Mouse (Mus musculus): Measurements from ENCODE around the gene Kmt5b. TPM values are rescaled to one million over a fixed set of nuclear protein-coding genes. Genes with fewer than 3 reads are reported as not detected.

The Kmt5b gene
- total and polyA plus RNA-seq, 3 experiments: 14.9 to 23.9 TPM; not detected in 1

DNA sequence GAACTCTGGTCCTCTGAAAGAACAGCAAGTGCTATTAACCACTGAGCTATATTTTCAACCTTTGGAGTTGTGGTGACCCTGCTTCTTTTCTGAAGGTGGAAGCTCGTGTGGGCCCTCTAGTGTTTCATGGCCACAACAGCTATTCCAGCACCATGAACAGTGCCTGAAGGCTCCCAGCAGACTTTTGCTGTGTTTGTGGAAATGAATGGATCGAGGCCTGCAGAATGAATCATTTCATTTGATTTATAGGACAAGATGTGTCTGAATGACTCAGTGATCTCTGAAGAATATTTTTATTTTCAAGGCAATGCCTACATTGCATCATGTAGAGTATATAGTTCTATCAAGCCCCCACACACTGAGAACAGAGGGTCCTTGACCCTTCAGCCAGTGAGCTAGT lies 6.9 kb downstream of the Kmt5b start:
- Histone ChIP-seq H3K9ac (ENCODE audit: control insufficient read depth, low read depth, low read length, poor library complexity, severe bottlenecking) (no peak overlapping the region), H3K79me2 (ENCODE audit: control insufficient read depth, insufficient read depth, low read length, poor library complexity) (peaks cover 51% of the 10 kb centered on the region), H3K27ac (ENCODE audit: control insufficient read depth, low read depth, low read length) (no peak overlapping the region), H3K4me3 (ENCODE audit: control insufficient read depth in 1 of 2, insufficient read depth in 1 of 2, low read depth in 2 of 2, low read length in 2 of 2) (no peak overlapping the region), H3K4me1 (ENCODE audit: control insufficient read depth in 1 of 2, insufficient read depth in 2 of 2, low read length in 2 of 2) (peaks cover 2 to 5% of the 10 kb centered on the region in 2 experiments; a peak in 2 of 4 replicates), H3K27me3 (ENCODE audit: control insufficient read depth in 1 of 2, insufficient read depth in 2 of 2, low read length in 2 of 2) (no peaks in the 10 kb centered on the region), H3K36me3 (ENCODE audit: control insufficient read depth in 1 of 2, insufficient read depth in 2 of 2, low read length in 2 of 2) (no peaks in the 10 kb centered on the region; a peak in 1 of 4 replicates), H3K9me3 (replicated peaks; ENCODE audit: insufficient read depth, low read length) (no peaks in the 10 kb centered on the region)
- DNase-seq (ENCODE audit: low read depth, low spot score): peak; percentile 57
- TF ChIP-seq SIN3A (IDR thresholded peaks at IDR 0.05; ENCODE audit: low read length) (peak; percentile 42; the same call in 1 of the 2 replicates), RAD21 (IDR thresholded peaks at IDR 0.05; ENCODE audit: low read depth, low read length) (peak; percentile 48), ZC3H11A (IDR thresholded peaks at IDR 0.05; ENCODE audit: low read depth, low read length) (peak; percentile 26; the same call in 1 of the 2 replicates), MXI1 (IDR thresholded peaks at IDR 0.05; ENCODE audit: low read depth, low read length) (no peak), CTCF (IDR thresholded peaks at IDR 0.05 in 2 of 3, conservative IDR thresholded peaks at IDR 0.05 in 1 of 3; ENCODE audit: control insufficient read depth in 1 of 3, insufficient read depth in 1 of 3, low read depth in 2 of 3, low read length in 3 of 3, poor library complexity in 1 of 3, severe bottlenecking in 1 of 3) (peak; percentile 44 to 69 (median 64)), TBP (IDR thresholded peaks at IDR 0.05; ENCODE audit: low read depth, low read length) (no peak), SMC3 (IDR thresholded peaks at IDR 0.05; ENCODE audit: low read depth, low read length) (peak; percentile 54)

DNA sequence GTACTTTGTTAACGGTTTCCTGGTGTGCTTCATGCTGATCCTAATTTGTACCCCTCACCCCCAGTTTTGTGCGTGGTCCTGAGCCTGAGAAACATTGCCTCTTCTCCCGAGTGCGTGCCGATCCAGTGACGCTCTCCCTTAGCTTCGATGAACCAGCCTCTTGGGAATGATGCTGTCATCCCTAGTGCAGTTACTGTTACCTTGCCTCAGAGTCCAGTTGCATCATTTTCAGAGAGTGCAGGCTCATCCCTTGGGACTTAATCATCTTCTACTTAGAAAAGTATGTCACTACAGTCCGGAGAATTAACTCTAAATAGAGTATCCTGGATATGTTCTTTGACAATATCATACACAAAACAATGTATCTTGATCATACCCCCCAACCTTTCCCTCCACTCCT lies 11.5 kb downstream of the Kmt5b start:
- H3K79me2 ChIP-seq (ENCODE audit: control insufficient read depth, insufficient read depth, low read length, poor library complexity): peaks cover 22% of the 10 kb centered on the region
- no peak overlapping the region for H3K4me3 ChIP-seq (ENCODE audit: control insufficient read depth in 1 of 2, insufficient read depth in 1 of 2, low read depth in 2 of 2, low read length in 2 of 2)
- H3K36me3 ChIP-seq (ENCODE audit: control insufficient read depth in 1 of 2, insufficient read depth in 2 of 2, low read length in 2 of 2): peaks cover 0 to 3% of the 10 kb centered on the region in 2 experiments; a peak in 3 of 4 replicates
- no peak overlapping the region for H3K27ac ChIP-seq (ENCODE audit: control insufficient read depth, low read depth, low read length)
- H3K27me3 ChIP-seq (ENCODE audit: control insufficient read depth in 1 of 2, insufficient read depth in 2 of 2, low read length in 2 of 2): no peaks in the 10 kb centered on the region
- no peak overlapping the region for H3K9ac ChIP-seq (ENCODE audit: control insufficient read depth, low read depth, low read length, poor library complexity, severe bottlenecking)
- no peak for DNase-seq (ENCODE audit: low read depth, low spot score)
- no peaks in the 10 kb centered on the region for H3K9me3 ChIP-seq (replicated peaks; ENCODE audit: insufficient read depth, low read length)
- peaks cover 0 to 2% of the 10 kb centered on the region in 2 experiments; a peak in 1 of 4 replicates for H3K4me1 ChIP-seq (ENCODE audit: control insufficient read depth in 1 of 2, insufficient read depth in 2 of 2, low read length in 2 of 2)
- TF ChIP-seq MYB (IDR thresholded peaks at IDR 0.05; ENCODE audit: low read depth, low read length) (no peak), MEF2A (IDR thresholded peaks at IDR 0.05; ENCODE audit: extremely low read depth, insufficient replicate concordance, low read depth, low read length, poor library complexity, severe bottlenecking) (no peak), ZKSCAN1 (IDR thresholded peaks at IDR 0.05; ENCODE audit: low read depth, low read length) (no peak)

DNA sequence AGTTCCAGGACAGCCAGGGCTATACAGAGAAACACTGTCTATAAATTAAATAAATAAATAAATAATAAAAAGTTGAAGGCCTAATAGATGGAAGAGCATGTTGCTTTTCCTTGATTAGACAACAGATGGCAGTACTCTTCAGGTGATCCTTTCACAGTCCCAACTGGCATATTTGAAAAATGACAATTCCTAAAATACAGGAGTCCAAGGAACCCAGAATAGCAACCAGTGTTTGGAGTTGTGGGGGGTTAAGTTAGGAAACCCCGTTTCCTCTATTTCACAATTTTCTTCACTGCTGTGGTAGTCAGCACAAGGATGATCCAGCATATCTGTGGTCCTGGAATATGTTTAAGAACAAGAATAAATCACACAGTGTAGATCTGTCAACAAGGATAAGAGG lies 22.9 kb downstream of the Kmt5b start:
- H3K27ac ChIP-seq (ENCODE audit: control insufficient read depth, low read depth, low read length): no peak overlapping the region
- no peaks in the 10 kb centered on the region for H3K4me1 ChIP-seq (ENCODE audit: control insufficient read depth in 1 of 2, insufficient read depth in 2 of 2, low read length in 2 of 2)
- no peak for DNase-seq (ENCODE audit: low read depth, low spot score)
- no peaks in the 10 kb centered on the region for H3K27me3 ChIP-seq (ENCODE audit: control insufficient read depth in 1 of 2, insufficient read depth in 2 of 2, low read length in 2 of 2)
- no peaks in the 10 kb centered on the region for H3K9me3 ChIP-seq (replicated peaks; ENCODE audit: insufficient read depth, low read length)
- no peak overlapping the region for H3K9ac ChIP-seq (ENCODE audit: control insufficient read depth, low read depth, low read length, poor library complexity, severe bottlenecking)
- H3K79me2 ChIP-seq (ENCODE audit: control insufficient read depth, insufficient read depth, low read length, poor library complexity): no peaks in the 10 kb centered on the region
- no peak overlapping the region for H3K4me3 ChIP-seq (ENCODE audit: control insufficient read depth in 1 of 2, insufficient read depth in 1 of 2, low read depth in 2 of 2, low read length in 2 of 2)
- peaks cover 2 to 4% of the 10 kb centered on the region in 2 experiments; a peak in 3 of 4 replicates for H3K36me3 ChIP-seq (ENCODE audit: control insufficient read depth in 1 of 2, insufficient read depth in 2 of 2, low read length in 2 of 2)
- TF ChIP-seq BHLHE40 (IDR thresholded peaks at IDR 0.05; ENCODE audit: borderline replicate concordance, low read depth, low read length) (no peak), POLR2AphosphoS2 (IDR thresholded peaks at IDR 0.05; ENCODE audit: low read length) (no peak), POLR2A (IDR thresholded peaks at IDR 0.05; ENCODE audit: control insufficient read depth in 1 of 2, insufficient read depth in 1 of 2, low read depth in 1 of 2, low read length in 2 of 2, poor library complexity in 1 of 2) (no peak), JUND (IDR thresholded peaks at IDR 0.05; ENCODE audit: low read depth, low read length) (no peak), TCF12 (IDR thresholded peaks at IDR 0.05; ENCODE audit: low read depth, low read length) (no peak), HCFC1 (IDR thresholded peaks at IDR 0.05; ENCODE audit: low read depth, low read length) (no peak), RAD21 (IDR thresholded peaks at IDR 0.05; ENCODE audit: low read depth, low read length) (peak; percentile 33), CHD1 (IDR thresholded peaks at IDR 0.05; ENCODE audit: low read depth, low read length) (no peak), USF1 (IDR thresholded peaks at IDR 0.05; ENCODE audit: low read depth, low read length) (no peak), SIN3A (IDR thresholded peaks at IDR 0.05; ENCODE audit: low read length) (no peak), EP300 (IDR thresholded peaks at IDR 0.05; ENCODE audit: low read depth in 1 of 2, low read length in 2 of 2) (no peak), MYC (IDR thresholded peaks at IDR 0.05; ENCODE audit: low read depth, low read length) (no peak), ZNF384 (IDR thresholded peaks at IDR 0.05; ENCODE audit: low read depth, low read length) (no peak), CTCF (IDR thresholded peaks at IDR 0.05 in 2 of 3, conservative IDR thresholded peaks at IDR 0.05 in 1 of 3; ENCODE audit: control insufficient read depth in 1 of 3, insufficient read depth in 1 of 3, low read depth in 2 of 3, low read length in 3 of 3, poor library complexity in 1 of 3, severe bottlenecking in 1 of 3) (peak in 1 of 3 experiments; percentile 37; a peak in 2 of 6 replicates), NELFE (IDR thresholded peaks at IDR 0.05; ENCODE audit: low read depth, low read length) (no peak), SMC3 (IDR thresholded peaks at IDR 0.05; ENCODE audit: low read depth, low read length) (peak; percentile 41), MXI1 (IDR thresholded peaks at IDR 0.05; ENCODE audit: low read depth, low read length) (no peak), MEF2A (IDR thresholded peaks at IDR 0.05; ENCODE audit: extremely low read depth, insufficient replicate concordance, low read depth, low read length, poor library complexity, severe bottlenecking) (no peak), USF2 (IDR thresholded peaks at IDR 0.05; ENCODE audit: borderline replicate concordance in 1 of 2, insufficient read depth in 1 of 2, low read depth in 1 of 2, low read length in 2 of 2) (no peak), TBP (IDR thresholded peaks at IDR 0.05; ENCODE audit: low read depth, low read length) (no peak), MYB (IDR thresholded peaks at IDR 0.05; ENCODE audit: low read depth, low read length) (no peak), MAFK (IDR thresholded peaks at IDR 0.05; ENCODE audit: borderline replicate concordance, low read depth, low read length) (no peak)
